Mouse (Mus musculus): ENCODE results near the gene Aurkb. TPM values are rescaled to one million over a fixed set of nuclear protein-coding genes. Genes with fewer than 3 reads are reported as not detected.

Gene Aurkb
- polyA plus RNA-seq, 1 experiment from 2014 or later, result 101 TPM

- H3K27ac ChIP-seq (ENCODE audit: low read length), result no peak overlapping the region
- H3K4me2 ChIP-seq (ENCODE audit: low read depth, low read length), result peak overlapping the region; percentile 80
- no peak for ATAC-seq (ENCODE audit: low read depth)
- H3K9ac ChIP-seq (ENCODE audit: low read depth, low read length), result no peak overlapping the region; the same call in 1 of the 2 replicates
- WGBS (ENCODE audit: insufficient replicate concordance), result 68% methylated on average over 3 of the region's 3 CpGs
- H3K27me3 ChIP-seq (ENCODE audit: control insufficient read depth, insufficient read depth, low read depth, low read length), result no peaks in the 10 kb centered on the region
- H3K4me3 ChIP-seq (ENCODE audit: low read depth, low read length), result no peak overlapping the region
- peaks cover 44% of the 10 kb centered on the region for H3K4me1 ChIP-seq (ENCODE audit: control insufficient read depth, low read depth, low read length)
- no peaks in the 10 kb centered on the region for H3K9me3 ChIP-seq (replicated peaks; ENCODE audit: control insufficient read depth, low read length)
- H3K36me3 ChIP-seq (ENCODE audit: control insufficient read depth, insufficient read depth), result no peaks in the 10 kb centered on the region
Measured at GRCm38 (mm10) chr11:69065394-69065925, 20.0 kb downstream of the Aurkb start.

- H3K27ac ChIP-seq (ENCODE audit: low read length), result peak overlapping the region; percentile 58; the same call in 1 of the 2 replicates
- peak; percentile 9; the same call in 1 of the 2 replicates for ATAC-seq (ENCODE audit: low read depth)
- H3K4me1 ChIP-seq (ENCODE audit: control insufficient read depth, low read depth, low read length), result peaks cover 42% of the 10 kb centered on the region
- H3K36me3 ChIP-seq (ENCODE audit: control insufficient read depth, insufficient read depth), result no peaks in the 10 kb centered on the region
- H3K9me3 ChIP-seq (replicated peaks; ENCODE audit: control insufficient read depth, low read length), result no peaks in the 10 kb centered on the region
- H3K4me3 ChIP-seq (ENCODE audit: low read depth, low read length), result peak overlapping the region; percentile 57
- WGBS (ENCODE audit: insufficient replicate concordance), result 2% methylated on average over 29 of the region's 29 CpGs
- H3K4me2 ChIP-seq (ENCODE audit: low read depth, low read length), result peak overlapping the region; percentile 80
- H3K27me3 ChIP-seq (ENCODE audit: control insufficient read depth, insufficient read depth, low read depth, low read length), result no peaks in the 10 kb centered on the region
- H3K9ac ChIP-seq (ENCODE audit: low read depth, low read length), result peak overlapping the region; percentile 58
Measured at GRCm38 (mm10) chr11:69066163-69066861, 20.9 kb downstream of the Aurkb start.

- peak overlapping the region; percentile 57 for H3K4me3 ChIP-seq (ENCODE audit: low read depth, low read length)
- peak overlapping the region; percentile 80 for H3K4me2 ChIP-seq (ENCODE audit: low read depth, low read length)
- no peaks in the 10 kb centered on the region for H3K36me3 ChIP-seq (ENCODE audit: control insufficient read depth, insufficient read depth)
- H3K27ac ChIP-seq (ENCODE audit: low read length), result peak overlapping the region; percentile 58; the same call in 1 of the 2 replicates
- 10% methylated on average over 8 of the region's 8 CpGs for WGBS (ENCODE audit: insufficient replicate concordance)
- H3K9me3 ChIP-seq (replicated peaks; ENCODE audit: control insufficient read depth, low read length), result no peaks in the 10 kb centered on the region
- peak overlapping the region; percentile 58 for H3K9ac ChIP-seq (ENCODE audit: low read depth, low read length)
- ATAC-seq (ENCODE audit: low read depth), result no peak
- H3K27me3 ChIP-seq (ENCODE audit: control insufficient read depth, insufficient read depth, low read depth, low read length), result no peaks in the 10 kb centered on the region
- H3K4me1 ChIP-seq (ENCODE audit: control insufficient read depth, low read depth, low read length), result peaks cover 43% of the 10 kb centered on the region
Measured at GRCm38 (mm10) chr11:69066956-69067355, 21.5 kb downstream of the Aurkb start.

- Histone ChIP-seq H3K27ac (ENCODE audit: low read length) (no peak overlapping the region), H3K4me3 (ENCODE audit: low read depth, low read length) (no peak overlapping the region), H3K4me2 (ENCODE audit: low read depth, low read length) (no peak overlapping the region), H3K27me3 (ENCODE audit: control insufficient read depth, insufficient read depth, low read depth, low read length) (no peaks in the 10 kb centered on the region), H3K36me3 (ENCODE audit: control insufficient read depth, insufficient read depth) (no peaks in the 10 kb centered on the region), H3K9ac (ENCODE audit: low read depth, low read length) (no peak overlapping the region), H3K4me1 (ENCODE audit: control insufficient read depth, low read depth, low read length) (peaks cover 45% of the 10 kb centered on the region), H3K9me3 (replicated peaks; ENCODE audit: control insufficient read depth, low read length) (no peaks in the 10 kb centered on the region)
- WGBS (ENCODE audit: insufficient replicate concordance), result 58% methylated on average over 6 of the region's 6 CpGs
- no peak for ATAC-seq (ENCODE audit: low read depth)
Measured at GRCm38 (mm10) chr11:69067601-69068000, 22.2 kb downstream of the Aurkb start.

GRCm38 (mm10) chr11:69070093-69070492 lies 24.6 kb downstream of the Aurkb start:
- Histone ChIP-seq H3K4me2 (ENCODE audit: low read depth, low read length) (peak overlapping the region; percentile 96), H3K4me1 (ENCODE audit: control insufficient read depth, low read depth, low read length) (peaks cover 57% of the 10 kb centered on the region), H3K4me3 (ENCODE audit: low read depth, low read length) (peak overlapping the region; percentile 74), H3K36me3 (ENCODE audit: control insufficient read depth, insufficient read depth) (no peaks in the 10 kb centered on the region), H3K9me3 (replicated peaks; ENCODE audit: control insufficient read depth, low read length) (no peaks in the 10 kb centered on the region), H3K9ac (ENCODE audit: low read depth, low read length) (peak overlapping the region; percentile 83), H3K27ac (ENCODE audit: low read length) (peak overlapping the region; percentile 83), H3K27me3 (ENCODE audit: control insufficient read depth, insufficient read depth, low read depth, low read length) (no peaks in the 10 kb centered on the region)
- no peak for ATAC-seq (ENCODE audit: low read depth)
- WGBS (ENCODE audit: insufficient replicate concordance), result 0% methylated on average over 13 of the region's 13 CpGs

- Histone ChIP-seq H3K36me3 (ENCODE audit: control insufficient read depth, insufficient read depth) (no peaks in the 10 kb centered on the region), H3K9me3 (replicated peaks; ENCODE audit: control insufficient read depth, low read length) (no peaks in the 10 kb centered on the region), H3K4me2 (ENCODE audit: low read depth, low read length) (peak within 1 kb of the TSS; percentile 96), H3K4me1 (ENCODE audit: control insufficient read depth, low read depth, low read length) (peaks cover 57% of the 10 kb centered on the region), H3K4me3 (ENCODE audit: low read depth, low read length) (peak within 1 kb of the TSS; percentile 74), H3K27ac (ENCODE audit: low read length) (peak within 1 kb of the TSS; percentile 83), H3K27me3 (ENCODE audit: control insufficient read depth, insufficient read depth, low read depth, low read length) (no peaks in the 10 kb centered on the region), H3K9ac (ENCODE audit: low read depth, low read length) (peak within 1 kb of the TSS; percentile 83)
- under 1% methylated on average over 47 of the region's 47 CpGs for WGBS (ENCODE audit: insufficient replicate concordance)
- ATAC-seq (ENCODE audit: low read depth), result peak; percentile 82
Measured at GRCm38 (mm10) chr11:69070590-69071222, 25.3 kb downstream of the Aurkb start, which contains the start of gene Tmem107. Gene Tmem107 (plus strand): TSS chr11:69070806.

- Histone ChIP-seq H3K27me3 (ENCODE audit: control insufficient read depth, insufficient read depth, low read depth, low read length) (no peaks in the 10 kb centered on the region), H3K27ac (ENCODE audit: low read length) (peak overlapping the region; percentile 83), H3K4me1 (ENCODE audit: control insufficient read depth, low read depth, low read length) (peaks cover 51% of the 10 kb centered on the region), H3K9me3 (replicated peaks; ENCODE audit: control insufficient read depth, low read length) (no peaks in the 10 kb centered on the region), H3K4me3 (ENCODE audit: low read depth, low read length) (peak overlapping the region; percentile 74), H3K36me3 (ENCODE audit: control insufficient read depth, insufficient read depth) (no peaks in the 10 kb centered on the region), H3K4me2 (ENCODE audit: low read depth, low read length) (peak overlapping the region; percentile 96), H3K9ac (ENCODE audit: low read depth, low read length) (peak overlapping the region; percentile 83)
- no peak for ATAC-seq (ENCODE audit: low read depth)
- WGBS (ENCODE audit: insufficient replicate concordance), result 33% methylated on average over 9 of the region's 9 CpGs
Measured at GRCm38 (mm10) chr11:69071262-69071661, 25.8 kb downstream of the Aurkb start.

- WGBS (ENCODE audit: insufficient replicate concordance), result 81% methylated on average over 11 of the region's 11 CpGs
- Histone ChIP-seq H3K9ac (ENCODE audit: low read depth, low read length) (peak overlapping the region; percentile 70), H3K27ac (ENCODE audit: low read length) (peak overlapping the region; percentile 90), H3K4me2 (ENCODE audit: low read depth, low read length) (peak overlapping the region; percentile 80), H3K4me1 (ENCODE audit: control insufficient read depth, low read depth, low read length) (peaks cover 43% of the 10 kb centered on the region), H3K36me3 (ENCODE audit: control insufficient read depth, insufficient read depth) (no peaks in the 10 kb centered on the region), H3K27me3 (ENCODE audit: control insufficient read depth, insufficient read depth, low read depth, low read length) (no peaks in the 10 kb centered on the region), H3K4me3 (ENCODE audit: low read depth, low read length) (peak overlapping the region; percentile 48), H3K9me3 (replicated peaks; ENCODE audit: control insufficient read depth, low read length) (no peaks in the 10 kb centered on the region)
- ATAC-seq (ENCODE audit: low read depth), result no peak
Measured at GRCm38 (mm10) chr11:69072234-69072633, 26.8 kb downstream of the Aurkb start.

GRCm38 (mm10) chr11:69072666-69073064 lies 27.2 kb downstream of the Aurkb start:
- 14% methylated on average over 9 of the region's 9 CpGs for WGBS (ENCODE audit: insufficient replicate concordance)
- Histone ChIP-seq H3K9me3 (replicated peaks; ENCODE audit: control insufficient read depth, low read length) (no peaks in the 10 kb centered on the region), H3K4me3 (ENCODE audit: low read depth, low read length) (peak overlapping the region; percentile 48), H3K9ac (ENCODE audit: low read depth, low read length) (peak overlapping the region; percentile 70), H3K27ac (ENCODE audit: low read length) (peak overlapping the region; percentile 90), H3K36me3 (ENCODE audit: control insufficient read depth, insufficient read depth) (no peaks in the 10 kb centered on the region), H3K4me1 (ENCODE audit: control insufficient read depth, low read depth, low read length) (peaks cover 40% of the 10 kb centered on the region), H3K4me2 (ENCODE audit: low read depth, low read length) (peak overlapping the region; percentile 80), H3K27me3 (ENCODE audit: control insufficient read depth, insufficient read depth, low read depth, low read length) (no peaks in the 10 kb centered on the region)
- ATAC-seq (ENCODE audit: low read depth), result no peak

All from liver, embryonic 16.5 days (tissue).